Mouse (Mus musculus): ENCODE measurements around the gene Matn4. TPM values are rescaled to one million over a fixed set of nuclear protein-coding genes. Genes with fewer than 3 reads are reported as not detected.
A peak's percentile ranks its signal among the peaks of the same experiment; 100 is the strongest.

Gene Matn4
- under 1 TPM in 1 of 2 experiments, not detected in 1; 0.32 TPM for polyA plus RNA-seq (2017; shearing (Covaris generic))

GRCm38 (mm10) chr2:164405060-164405459, at the start of gene Matn4:
Gene Matn4, minus strand, starts transcription at chr2:164405160.
- ATAC-seq, result no peak

DNA sequence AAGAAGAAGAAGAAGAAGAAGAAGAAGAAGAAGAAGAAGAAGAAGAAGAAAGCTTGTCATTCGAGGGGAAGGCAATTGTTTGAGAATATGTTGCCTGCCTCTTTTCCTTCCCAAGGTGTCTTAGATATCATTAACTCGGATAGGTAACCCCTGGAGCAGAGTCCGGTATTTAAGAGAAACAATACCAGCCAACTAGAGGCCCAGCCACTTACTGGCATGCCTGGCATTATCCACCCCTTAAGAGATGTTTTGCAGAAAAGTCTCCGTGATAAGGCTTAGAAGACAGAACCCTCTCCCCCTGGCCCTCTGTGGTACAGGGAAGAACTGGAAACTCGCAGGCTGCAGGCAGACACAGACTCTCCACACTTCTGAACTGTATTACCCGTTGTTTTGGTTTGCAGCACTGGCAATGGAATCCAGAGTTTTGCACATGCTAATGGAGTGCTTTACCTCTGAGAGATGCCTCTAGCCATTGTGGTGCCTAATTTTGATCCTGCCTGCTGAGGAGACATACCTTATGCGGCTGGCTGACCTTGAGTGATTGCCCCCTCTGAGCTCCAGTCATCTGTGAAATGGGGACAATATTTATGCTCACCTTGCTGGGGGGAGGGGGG, 49.0 kb upstream of the Matn4 start:
- ATAC-seq, result no peak

DNA sequence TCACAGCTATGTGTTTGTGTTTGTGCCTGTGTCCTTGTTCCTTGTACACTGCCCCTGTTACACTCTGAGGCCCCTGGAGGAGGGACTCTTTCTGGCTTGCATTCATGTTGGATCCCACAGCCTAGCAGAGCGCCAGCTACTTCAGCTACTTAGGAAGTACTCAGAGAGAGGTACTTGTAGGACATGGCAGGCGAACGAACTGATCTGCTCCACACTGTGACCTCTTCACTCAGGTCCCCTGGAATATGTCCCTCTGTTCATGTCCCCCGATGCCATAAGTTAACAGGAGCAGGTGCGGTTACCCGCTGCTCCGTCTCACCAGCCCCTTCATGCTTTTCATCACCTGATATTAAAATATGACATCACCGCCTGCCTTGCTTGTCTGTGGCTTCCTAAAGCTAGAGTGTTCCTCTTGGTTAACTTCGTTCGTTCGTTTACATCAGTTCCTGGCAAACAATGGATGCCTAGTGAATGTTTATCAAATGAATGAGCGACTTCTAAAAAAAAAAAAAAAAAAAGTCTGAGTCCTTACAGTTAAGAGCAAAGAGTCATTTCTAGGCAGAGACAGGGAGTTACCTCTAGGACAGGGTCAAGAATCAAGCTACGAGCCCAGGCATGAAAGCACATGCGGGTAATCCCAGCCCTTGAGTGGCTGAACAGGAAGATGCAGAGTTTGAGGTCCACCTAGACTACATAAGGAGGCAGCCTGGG, 48.2 kb upstream of the Matn4 start:
- ATAC-seq, result no peak

DNA sequence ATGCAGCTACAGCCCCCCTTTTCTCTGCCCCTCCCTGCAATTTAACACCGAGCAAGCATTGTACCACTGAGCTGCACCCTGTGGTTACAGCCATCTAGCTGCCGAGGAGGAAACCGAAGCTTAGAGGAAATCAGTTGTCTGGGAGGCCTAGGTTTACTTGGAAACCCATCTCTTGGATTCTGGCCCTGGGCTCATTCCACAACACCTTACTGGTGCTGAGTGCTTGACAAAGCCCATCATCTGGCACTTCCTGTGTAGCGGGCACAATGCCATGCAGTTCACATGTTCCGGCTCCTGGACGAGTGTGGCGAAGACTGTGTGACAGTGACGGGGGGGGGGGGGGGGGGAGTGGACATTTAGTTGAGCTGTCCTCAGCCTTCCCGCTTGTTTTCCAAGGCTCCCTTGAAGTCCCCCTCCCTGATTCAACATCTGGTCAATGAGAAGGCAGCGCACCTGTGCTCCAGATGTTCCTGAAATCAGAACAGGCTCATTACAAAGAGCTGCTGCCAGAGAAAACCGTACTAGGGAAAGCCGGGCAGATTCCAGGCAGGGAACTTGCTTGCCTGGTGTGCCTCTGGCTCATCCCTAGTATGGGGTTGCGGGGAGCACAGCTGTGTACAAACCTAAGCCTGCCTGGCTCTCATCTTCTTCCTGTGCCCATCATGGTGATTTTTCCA, 47.2 kb upstream of the Matn4 start:
- ATAC-seq, result no peak

GRCm38 (mm10) chr2:164449341-164450042, 44.5 kb upstream of the Matn4 start:
- ATAC-seq, result no peak

- ATAC-seq, result no peak
These were observed 44.0 kb upstream of the Matn4 start for GRCm38 (mm10) chr2:164448921-164449320.

- no peak for ATAC-seq
These were observed 43.2 kb upstream of the Matn4 start for GRCm38 (mm10) chr2:164448140-164448539.

- ATAC-seq, result no peak
These were observed 41.1 kb upstream of the Matn4 start for GRCm38 (mm10) chr2:164446086-164446469.

- ATAC-seq, result no peak
These were observed 40.6 kb upstream of the Matn4 start for GRCm38 (mm10) chr2:164445399-164446085.

DNA sequence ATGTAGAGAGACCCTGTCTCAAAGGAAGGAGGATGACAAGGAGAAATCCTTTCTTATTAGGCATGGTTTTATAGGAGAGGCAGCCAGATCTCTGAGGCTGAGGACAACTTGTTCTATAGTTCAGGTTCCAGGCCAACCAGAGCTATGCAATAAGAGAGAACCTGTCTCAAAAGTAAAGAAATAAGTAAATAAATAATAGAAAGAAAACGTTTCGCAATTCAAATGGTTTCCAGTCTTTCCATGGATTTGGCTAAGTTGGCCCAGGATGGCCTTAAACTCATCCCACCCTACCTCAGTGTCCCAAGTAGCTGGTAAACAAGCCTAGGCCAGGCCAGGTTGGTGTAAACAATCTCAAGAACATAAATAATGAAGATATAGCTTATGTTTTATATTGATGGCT, 39.7 kb upstream of the Matn4 start:
- ATAC-seq, result no peak

DNA sequence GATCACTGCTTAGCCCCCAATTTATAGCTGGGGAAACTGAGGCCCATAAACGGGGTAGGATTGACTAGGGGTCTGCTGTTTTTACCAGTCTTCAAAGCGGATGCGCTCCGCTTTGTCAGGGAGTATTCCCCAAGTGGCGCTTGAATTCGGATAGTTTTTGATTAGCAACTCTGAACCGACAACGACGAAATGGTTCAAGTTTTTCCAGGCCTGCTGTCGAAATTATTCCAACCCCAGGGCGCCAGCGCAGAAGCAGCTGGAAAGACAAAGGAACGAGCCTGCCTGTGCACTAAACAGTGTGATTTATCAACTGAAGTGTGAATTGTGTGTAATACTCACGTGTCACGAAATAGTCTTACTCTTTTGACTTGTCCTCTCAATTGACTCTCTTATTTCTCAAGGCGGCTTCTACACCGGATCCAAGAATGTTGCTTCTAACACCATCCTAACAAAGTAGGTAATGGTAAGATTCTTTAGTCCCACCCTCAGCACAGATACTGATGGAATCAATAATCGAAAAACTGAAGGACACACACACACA, 38.6 kb upstream of the Matn4 start, which contains the start of gene Sdc4:
Gene Sdc4 (minus strand): TSS at position 428 of the 541 bp plus-strand sequence.
- no peak for ATAC-seq

DNA sequence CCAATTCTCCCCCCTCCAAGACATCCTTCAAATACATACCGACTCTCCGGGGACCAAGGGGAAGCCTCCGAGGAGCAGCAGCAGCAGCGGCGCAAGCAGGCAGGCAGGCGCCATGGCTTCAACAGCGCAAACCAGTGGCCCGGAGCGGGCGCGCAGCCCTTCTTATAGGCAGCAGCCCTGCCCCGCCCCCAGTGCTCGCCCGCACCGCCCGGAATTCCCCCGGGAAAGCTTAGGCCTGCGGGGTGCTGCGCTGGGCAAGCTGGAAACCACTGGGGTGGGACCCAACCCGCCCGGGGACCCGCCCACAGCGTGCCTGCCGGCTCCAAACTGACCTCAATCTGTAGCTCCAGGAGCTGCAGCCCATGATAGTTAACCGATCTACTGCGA, 38.1 kb upstream of the Matn4 start:
- peak; percentile 26 for ATAC-seq

GRCm38 (mm10) chr2:164442315-164443050, 37.5 kb upstream of the Matn4 start:
- ATAC-seq, result no peak

GRCm38 (mm10) chr2:164441731-164442130, 36.8 kb upstream of the Matn4 start:
- no peak for ATAC-seq

DNA sequence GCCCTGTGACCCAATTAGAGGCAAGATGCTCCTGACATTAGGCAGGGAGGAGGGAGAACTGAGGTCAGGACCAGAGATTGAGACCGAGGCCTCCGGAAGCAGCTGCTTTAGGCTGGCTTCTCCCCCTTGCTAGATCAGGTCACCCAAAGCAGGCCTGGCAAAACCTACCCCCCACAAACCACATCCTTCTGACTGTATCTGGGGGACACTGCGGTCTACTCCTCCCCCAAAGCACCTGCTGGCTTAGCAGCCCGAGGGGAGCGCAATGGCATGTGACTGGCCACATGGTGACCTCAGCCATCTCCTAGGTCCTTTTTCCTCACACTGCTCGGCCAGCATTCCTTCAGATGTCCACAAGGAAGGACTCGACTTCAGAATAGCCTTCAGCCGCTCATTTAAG, 36.2 kb upstream of the Matn4 start:
- ATAC-seq, result peak; percentile 74

DNA sequence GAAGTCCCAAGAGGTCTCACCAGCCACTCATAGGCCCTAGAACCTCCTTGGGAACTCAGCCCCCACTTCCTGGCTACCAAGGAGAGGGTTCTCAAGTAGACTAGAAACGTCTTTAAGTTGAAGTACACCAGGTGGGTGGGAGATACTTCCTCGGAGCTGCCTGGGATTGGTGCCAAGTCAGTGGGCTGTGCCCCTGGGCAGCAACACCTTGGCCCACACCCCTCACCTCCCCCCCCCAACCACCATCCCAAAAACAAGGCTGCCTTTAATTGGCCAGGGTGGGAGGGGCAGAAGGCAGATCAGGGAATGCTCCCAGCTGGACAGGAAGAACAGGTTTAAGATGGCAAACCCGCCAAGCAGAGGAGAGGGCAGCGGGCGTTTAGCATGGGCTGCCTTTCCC, 35.4 kb upstream of the Matn4 start:
- no peak for ATAC-seq

- ATAC-seq, result no peak
These were observed 34.1 kb upstream of the Matn4 start for GRCm38 (mm10) chr2:164439001-164439421.

DNA sequence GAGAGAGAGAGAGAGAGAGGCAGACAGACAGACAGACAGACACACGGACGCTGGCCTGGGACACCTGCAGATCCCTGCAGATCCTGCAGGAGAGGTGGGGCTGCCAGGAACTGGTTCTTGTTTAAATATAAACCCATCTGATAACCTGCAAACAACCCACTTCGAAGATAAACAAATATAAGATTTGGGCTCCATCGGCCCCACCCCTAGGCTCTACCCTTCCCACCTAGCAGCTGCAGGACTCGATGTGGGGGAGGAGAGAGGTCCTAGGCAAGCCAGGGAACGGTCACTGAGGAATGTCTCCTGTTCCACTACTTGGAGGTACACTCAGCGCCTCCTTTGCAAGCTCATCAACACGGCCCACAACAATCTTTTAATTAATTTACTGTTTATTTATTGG, 33.3 kb upstream of the Matn4 start:
- ATAC-seq, result no peak

- no peak for ATAC-seq
These were observed 32.8 kb upstream of the Matn4 start for GRCm38 (mm10) chr2:164437710-164438109.

- no peak for ATAC-seq
These were observed 32.0 kb upstream of the Matn4 start for GRCm38 (mm10) chr2:164436961-164437360.

DNA sequence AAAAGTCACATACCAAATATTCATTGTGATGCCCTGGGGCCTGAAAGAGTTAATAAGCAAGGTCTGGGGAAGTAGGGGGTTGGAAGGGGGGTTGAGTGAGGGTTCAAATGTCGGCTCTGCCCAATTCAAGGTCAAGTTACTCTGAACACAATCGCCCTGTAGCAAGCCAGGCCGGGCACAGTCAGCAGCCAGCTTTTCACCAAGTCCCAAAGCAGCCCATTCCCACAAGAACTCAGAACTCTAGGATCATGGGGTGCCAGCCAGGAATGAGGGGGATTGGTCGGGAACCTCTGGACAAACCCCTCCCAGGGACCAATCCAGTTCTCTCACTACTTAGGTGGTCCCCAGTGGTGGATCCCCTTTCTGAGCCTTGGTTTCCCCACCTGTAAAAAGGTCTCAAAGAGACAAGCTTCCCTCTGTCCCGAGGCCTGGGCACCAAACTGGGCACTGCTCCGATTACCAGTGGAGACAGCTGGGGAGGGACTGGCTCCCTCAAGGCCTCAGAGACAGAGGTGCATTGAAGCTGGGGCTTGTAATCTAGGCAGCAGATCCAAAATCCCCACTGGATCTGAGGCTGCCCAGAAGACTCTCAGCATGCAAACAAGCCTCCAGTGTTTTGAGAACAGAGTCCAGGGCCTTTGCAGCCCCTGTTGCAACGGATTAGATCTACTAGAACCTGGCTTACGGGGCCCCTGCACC, 31.4 kb upstream of the Matn4 start:
- no peak for ATAC-seq
